Mouse (Mus musculus) erythroid progenitor cell, adult 5-6 weeks (primary cell): Measurements from ENCODE around the gene Usp7. TPM values are rescaled to one million over a fixed set of nuclear protein-coding genes. Genes with fewer than 3 reads are reported as not detected.
"Not testable (repeated sequence)": the region's sequence is repeated elsewhere in the genome, so short reads cannot be mapped to it uniquely, and the experiment has no call there.

ENCODE experiments used
- ATAC-seq: replicated peaks from 2 replicates; pipeline ENCODE4 v1.8.0; 2016; ENCODE audit warnings: moderate number of reproducible peaks, mild to moderate bottlenecking, moderate TSS enrichment, inconsistent platforms; ENCODE audit not compliant: poor library complexity, low FRiP score, severe bottlenecking
- total RNA-seq, 2 experiments: library from RNA; stranded (forward) in 1 of 2; stranded (reverse) in 1 of 2; fragments of 150-400 nt in 1 of 2; fragments of 186-747, 209-891 nt in 1 of 2; gene quantifications; 2 replicates each; pipeline versions ENCODE4 v1.2.3 to v1.2.4; 2015 to 2017; ENCODE audit warnings: low replicate concordance in 2 of 2

Usp7 gene
- total RNA-seq, 2 experiments from 2014 or later, result 897 to 1,089 TPM

DNA sequence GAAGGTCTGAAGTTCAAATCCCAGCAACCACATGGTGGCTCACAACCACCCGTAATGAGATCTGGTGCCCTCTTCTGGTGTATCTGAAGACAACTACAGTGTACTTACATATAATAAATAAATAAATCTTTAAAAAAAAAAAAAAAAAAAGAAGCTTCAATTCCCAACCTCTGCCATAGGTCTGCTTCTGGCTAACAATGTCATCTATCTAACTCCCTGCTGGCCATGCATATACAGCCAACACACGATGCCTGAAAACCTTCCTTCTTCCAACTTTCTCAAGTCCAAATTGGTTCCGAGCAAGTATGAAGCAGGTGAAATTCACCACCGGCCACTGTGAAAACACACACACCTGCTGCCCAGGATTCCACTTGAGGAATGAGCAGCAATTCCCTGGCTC is 59.7 kb downstream of the Usp7 start:
- ATAC-seq, result not testable (repeated sequence)

DNA sequence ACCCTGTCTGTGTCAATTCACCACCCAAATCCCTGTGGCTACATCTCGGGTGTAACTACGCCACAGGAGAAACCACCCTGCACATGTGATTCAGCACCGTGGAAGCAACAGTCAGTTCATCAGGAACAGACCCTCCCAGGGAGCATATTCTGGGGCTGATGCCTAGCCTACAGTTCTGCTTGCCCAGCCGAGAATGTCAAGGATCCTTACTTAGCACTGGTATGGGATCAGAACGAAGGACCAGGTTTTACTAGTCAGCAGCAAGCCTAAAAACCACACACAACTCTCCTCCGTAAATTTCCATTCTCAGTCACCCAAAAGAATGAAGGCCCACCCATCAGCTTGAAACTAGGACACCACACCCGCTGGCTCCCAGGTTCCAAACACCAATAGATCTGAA is 60.5 kb downstream of the Usp7 start:
- no peak for ATAC-seq

DNA sequence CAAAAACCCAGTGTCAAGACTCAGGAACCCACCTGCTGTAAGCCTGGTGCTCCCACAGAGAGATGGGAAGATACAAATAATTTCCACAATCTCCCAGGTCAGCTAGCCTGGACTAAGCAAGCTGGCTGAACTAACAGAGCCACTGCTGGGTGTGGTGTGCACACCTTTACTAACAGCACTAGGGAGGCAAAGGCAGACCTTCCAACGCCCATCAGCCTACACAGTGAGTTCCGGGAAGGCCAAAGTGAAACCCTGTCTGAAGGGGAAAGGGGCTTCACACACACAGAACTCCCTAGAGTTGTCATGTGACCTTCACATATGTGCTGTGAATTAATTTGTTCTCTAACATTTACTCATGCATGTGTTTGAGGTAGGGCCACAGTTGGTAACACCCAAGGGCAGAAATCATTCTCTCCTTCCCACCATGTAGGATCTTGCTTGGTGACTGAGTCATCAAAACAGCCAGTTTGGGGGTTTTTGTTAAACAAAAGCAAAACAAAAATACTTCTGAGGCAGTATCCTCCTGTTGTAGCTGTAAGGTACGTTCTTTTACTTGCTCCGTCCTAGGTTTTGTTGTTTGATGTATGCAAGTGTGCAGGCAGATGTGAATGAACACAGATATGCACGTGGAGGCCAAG is 63.9 kb downstream of the Usp7 start:
- no peak for ATAC-seq

- no peak for ATAC-seq
Observed at GRCm38 (mm10) chr16:8725807-8726206, 66.3 kb downstream of the Usp7 start.

GRCm38 (mm10) chr16:8724031-8724430 is 68.1 kb downstream of the Usp7 start:
- no peak for ATAC-seq

- ATAC-seq, result no peak
Observed at GRCm38 (mm10) chr16:8720447-8720846, 71.7 kb downstream of the Usp7 start.

DNA sequence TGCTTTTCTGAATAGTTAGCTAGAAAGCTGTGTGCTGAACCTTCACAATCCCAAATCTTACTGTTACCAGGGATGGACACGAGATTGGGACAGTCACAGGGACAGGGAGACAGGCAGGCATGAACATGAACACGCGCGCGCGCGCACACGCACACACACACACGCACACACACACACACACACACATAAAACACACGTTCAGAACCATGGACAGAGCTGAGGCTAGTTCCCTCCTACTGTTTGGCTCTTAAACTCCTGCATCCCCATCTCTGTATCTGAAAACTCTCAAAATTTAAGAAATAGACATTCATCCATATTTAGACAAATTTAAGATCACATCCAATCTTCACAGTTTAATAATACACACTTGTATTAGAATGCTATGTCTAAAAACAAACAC is 74.4 kb downstream of the Usp7 start:
- ATAC-seq, result no peak

DNA sequence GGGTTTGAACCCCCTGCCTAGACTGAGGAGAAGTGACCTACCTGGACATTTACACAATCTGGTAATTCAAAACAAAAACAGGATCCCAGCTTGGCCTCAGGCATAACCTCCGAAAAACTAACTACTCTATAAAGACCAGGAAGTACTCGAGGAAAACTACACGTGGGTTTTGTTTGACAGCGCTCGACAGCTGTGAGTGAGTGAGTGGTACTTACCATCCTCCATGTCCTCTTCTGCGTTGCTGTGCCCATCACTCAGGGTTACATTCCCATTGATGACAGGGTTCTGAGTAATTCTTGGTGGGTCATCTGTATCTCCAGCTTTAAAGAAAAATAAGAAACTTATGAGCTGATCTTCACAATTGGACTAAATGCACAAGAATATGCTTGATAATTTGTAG is 75.8 kb downstream of the Usp7 start:
- ATAC-seq, result no peak

GRCm38 (mm10) chr16:8715513-8716080 is 76.5 kb downstream of the Usp7 start:
- no peak for ATAC-seq

DNA sequence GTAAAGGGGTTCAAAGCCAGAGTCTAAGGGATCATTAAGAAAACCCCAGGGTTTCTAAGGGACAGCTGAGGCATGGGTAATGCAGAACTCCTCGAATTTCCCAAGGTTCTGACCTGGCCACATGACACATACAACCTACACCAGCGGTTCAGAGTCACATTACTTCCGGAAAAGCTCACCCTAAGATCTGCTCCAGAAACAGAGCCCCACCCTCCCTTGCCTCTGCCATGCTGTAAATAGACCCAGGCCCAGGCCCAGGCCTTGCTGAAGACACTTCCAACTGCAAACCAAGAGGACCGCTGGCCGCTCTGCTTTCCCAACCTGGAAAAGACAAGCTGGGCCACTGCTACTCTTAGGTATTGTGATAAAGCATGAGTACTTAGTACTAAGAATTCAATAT is 77.3 kb downstream of the Usp7 start:
- no peak for ATAC-seq

DNA sequence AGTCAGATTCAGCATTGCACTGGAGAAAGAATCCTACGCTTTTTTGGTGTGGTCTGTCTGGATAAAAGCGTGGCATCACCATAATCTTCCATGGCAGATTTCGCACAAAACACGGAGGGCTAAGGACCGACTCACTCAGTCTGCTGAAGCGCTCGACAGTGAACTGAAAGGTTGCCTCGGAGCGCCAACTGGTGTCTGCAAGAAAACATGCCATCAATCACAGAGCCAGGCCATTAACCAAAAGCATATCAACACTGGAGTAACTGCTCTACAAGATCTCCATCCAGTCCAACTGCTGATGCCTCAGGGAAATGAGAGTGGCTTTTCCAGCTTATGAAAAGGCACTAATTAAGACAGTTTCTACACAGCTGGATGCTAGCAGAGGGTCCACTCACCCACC is 80.1 kb downstream of the Usp7 start:
- ATAC-seq, result no peak

DNA sequence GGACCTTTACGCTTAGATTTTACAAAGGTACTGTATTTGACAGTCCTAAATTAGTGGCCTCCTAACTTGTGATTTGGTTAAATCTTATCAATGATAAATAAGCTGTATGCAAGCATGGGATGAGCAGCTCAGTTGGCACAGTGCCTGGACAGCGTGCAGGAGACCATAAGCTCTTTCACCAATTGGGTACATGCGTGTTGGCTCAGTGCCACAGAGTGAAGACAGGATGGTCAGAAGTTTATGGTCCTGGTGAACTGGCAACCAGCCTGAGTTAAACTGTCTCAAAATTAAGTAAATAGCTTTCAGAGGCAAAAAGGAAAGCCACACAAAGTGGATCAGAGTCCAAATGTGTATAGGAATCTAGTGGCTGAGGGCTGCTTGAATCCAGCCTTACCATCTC is 91.5 kb downstream of the Usp7 start:
- no peak for ATAC-seq

DNA sequence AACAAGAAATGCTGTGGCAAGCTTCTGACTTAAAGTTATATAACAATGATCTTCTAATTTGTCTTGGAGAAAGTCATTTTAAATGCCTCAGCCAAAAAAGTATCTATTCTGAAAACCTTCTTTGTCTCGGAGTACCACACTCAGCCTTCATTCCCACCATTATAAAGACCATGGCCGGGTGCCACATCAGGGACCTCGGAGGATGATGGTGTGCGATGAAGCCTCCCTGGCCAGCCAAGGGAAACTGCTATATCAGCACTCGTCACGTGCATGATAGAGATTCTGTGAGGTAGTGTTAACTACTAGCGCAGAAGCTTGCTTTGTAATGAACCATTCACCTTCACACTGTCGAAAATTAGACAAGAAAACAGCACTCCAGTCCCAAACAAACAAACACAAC is 92.6 kb downstream of the Usp7 start:
- ATAC-seq, result no peak

DNA sequence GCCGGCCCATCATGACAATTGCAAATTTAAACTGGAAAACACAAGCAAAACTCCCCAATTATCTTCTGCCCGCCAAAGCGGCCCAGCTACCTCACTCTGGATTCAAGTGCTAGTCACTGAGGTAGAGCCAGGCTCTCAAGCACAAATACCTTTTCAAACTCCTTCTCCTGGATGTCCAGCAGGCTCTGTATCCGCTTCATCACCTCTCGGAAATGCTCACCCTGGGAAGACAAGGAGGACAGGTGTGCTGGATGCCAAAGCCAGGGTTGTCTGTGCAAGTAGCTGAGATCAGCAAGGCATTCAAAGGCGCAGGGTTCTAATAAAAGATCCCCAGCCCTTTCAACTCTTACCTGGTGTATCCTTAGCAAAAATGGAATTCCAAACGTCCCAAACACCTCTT is 100.9 kb downstream of the Usp7 start:
- no peak for ATAC-seq

DNA sequence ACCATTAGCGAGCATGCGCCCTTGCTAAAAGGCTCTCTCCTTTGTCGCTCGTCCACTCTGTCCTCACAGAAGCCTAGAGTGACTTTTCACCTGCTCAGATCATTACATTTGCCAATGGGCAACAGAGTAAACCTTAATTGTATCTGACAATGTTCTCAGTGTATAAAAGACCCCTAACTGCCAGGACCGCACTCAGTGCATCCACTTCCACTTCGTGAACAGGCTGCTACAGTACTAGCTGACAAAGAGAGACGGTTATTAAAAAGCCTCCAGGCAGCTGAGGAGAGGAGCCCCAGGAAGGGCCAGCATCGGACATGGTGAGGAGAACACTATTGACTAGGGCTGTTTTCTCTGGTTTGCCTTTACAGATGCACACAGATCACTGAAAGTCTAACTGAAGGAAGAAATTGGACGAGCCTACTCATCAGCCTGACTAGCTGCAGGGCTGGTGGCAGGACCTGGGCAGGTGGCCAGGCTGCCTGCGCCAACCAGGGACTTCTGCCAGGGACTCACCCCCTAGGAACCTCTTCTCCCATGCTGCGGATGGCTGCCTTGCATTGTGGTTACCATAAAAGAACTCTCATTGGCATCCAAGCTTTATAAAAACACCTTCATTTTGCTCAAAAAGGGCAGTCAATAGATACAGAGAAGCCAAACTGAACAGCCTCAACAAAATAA is 102.0 kb downstream of the Usp7 start:
- no peak for ATAC-seq

- no peak for ATAC-seq
Observed at GRCm38 (mm10) chr16:8687559-8688112, 104.5 kb downstream of the Usp7 start.

- ATAC-seq, result peak; percentile 89
Observed at GRCm38 (mm10) chr16:8686871-8687535, 105.1 kb downstream of the Usp7 start.

DNA sequence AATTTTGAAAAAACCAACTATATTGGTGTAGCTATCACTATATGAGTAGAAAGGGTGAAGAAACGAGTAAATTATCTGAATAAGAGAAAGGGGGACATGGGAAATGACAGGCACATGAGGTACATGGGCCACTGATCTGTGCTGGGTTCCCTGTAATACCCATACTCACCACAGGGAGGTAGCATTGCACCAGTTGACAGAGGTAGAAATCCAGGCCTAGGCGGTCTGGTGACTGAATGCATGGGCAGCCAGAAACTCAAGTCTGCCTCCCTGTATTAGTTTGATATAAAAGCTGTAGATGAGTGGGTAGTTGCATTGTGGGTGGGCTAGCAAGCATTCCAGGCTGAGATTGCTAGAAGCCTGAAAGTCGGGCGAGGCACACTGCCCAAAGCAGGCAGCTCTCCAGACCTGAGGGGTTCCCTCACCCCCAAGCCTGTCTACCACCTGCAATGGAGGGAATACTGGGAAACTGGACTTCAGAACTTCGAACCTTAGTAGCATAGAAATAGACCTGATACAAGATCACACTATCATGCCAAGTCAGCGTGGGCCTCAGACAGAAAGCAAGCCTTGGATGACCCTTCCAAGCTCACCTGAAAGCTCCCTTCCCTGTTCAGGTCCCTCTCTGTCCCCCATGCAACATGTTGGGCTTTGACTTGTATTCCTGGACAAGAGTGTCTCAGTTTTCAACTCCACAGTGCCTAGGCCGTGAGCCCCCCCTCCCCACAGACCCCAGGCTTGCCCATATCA is 105.8 kb downstream of the Usp7 start:
- peak; percentile 57 for ATAC-seq

GRCm38 (mm10) chr16:8685087-8685486 is 107.0 kb downstream of the Usp7 start:
- ATAC-seq, result no peak

DNA sequence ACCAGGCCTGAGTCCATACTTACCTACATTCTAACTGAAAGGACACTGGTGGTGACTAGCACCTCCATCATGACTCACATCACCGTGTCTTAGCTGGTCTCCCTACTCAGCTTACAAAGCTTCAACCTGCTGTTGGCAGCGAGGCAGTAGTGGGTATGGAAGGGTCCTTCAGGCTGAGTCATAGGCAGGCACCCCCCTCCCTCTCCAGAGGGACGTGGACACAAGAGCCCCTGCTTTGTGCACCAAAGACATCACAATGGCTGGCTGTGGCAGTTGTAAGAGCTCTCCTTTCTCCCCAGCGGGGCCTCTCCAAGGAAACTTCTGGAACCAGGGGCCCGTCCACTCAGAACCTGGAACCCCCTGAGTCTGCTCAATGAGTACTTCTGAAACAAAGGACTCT is 111.6 kb downstream of the Usp7 start, which contains the start of gene Gm5767:
TSS of gene Gm5767 (plus strand) at position 301 of the 400 bp plus-strand sequence.
- no peak for ATAC-seq
